ENCODE assay signal across 27 mouse cellular contexts in the genomic region with DNA sequence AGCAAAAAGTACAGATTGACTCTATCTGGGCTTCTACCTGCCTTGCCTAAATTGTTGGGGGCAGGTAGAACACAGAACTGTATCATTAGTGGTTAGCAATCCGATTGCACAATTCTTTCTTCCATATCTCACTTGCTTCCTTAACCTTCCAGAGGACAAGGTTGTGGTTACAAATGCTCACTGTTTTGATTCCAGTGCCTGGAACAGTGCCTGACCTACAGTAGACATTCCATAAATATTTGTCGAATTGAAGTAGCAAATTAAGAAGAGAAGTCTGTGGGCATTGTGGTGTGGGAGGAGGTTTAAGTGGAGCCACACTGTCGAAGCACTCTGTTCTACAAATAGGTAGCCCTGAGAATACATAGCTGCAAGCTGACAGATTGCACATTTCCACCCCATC.
DNase-seq lines count a peak whose midpoint lies in the region; ATAC-seq and TF ChIP-seq lines count a peak whose summit lies in the region.
"Had no signal": no experiment of that assay in that cellular context is flagged by ENCODE, and none has a peak within 500 bp of the region (broad histone marks: within the 10 kb centered on the region; RNA-seq: fewer than 3 reads in every experiment).

No protein-coding gene starts in this region.

- H3K27ac ChIP-seq in kidney, adult 2 months (ENCODE audit: insufficient read depth, low read depth, low read length): no peak overlapping the region
- H3K27ac ChIP-seq in forebrain, embryonic 11.5 days (ENCODE audit: low read depth, low read length): no peak overlapping the region
- H3K27ac ChIP-seq: embryonic facial prominence, embryonic 15.5 days; forebrain, embryonic 12.5 days; heart, embryonic 13.5 days; hindbrain, embryonic 15.5 days; layer of hippocampus, adult 2 months; limb, embryonic 13.5 days; liver, embryonic 14.5 days; midbrain, embryonic 12.5 days; neural tube, embryonic 12.5 days had no signal

- WGBS in kidney, adult 2 months: 45% methylated on average over 3 of the region's 3 CpGs
- 46% methylated on average over 3 of the region's 3 CpGs for WGBS in lung, adult 2 months
- WGBS in forebrain, embryonic 11.5 days: 93% methylated on average over 3 of the region's 3 CpGs

- H3K9ac ChIP-seq in forebrain, embryonic 11.5 days (ENCODE audit: low read length): no peak overlapping the region
- H3K9ac ChIP-seq: embryonic facial prominence, embryonic 15.5 days; forebrain, embryonic 12.5 days; heart, embryonic 13.5 days; hindbrain, embryonic 15.5 days; limb, embryonic 13.5 days; liver, embryonic 14.5 days; midbrain, embryonic 12.5 days; neural tube, embryonic 12.5 days had no signal

- no peaks in the 10 kb centered on the region for H3K9me3 ChIP-seq in forebrain, embryonic 11.5 days (ENCODE audit: control insufficient read depth, low read length)
- H3K9me3 ChIP-seq: embryonic facial prominence, embryonic 15.5 days; forebrain, embryonic 12.5 days; heart, embryonic 13.5 days; hindbrain, embryonic 15.5 days; limb, embryonic 13.5 days; midbrain, embryonic 12.5 days; neural tube, embryonic 12.5 days had no signal

- peak; percentile 13 for DNase-seq in kidney, adult 2 months
- no peak for DNase-seq in kidney, postnatal 4 days
- peak; percentile 19 for DNase-seq in lung, adult 2 months
- DNase-seq in lung, postnatal 25 days (ENCODE audit: low spot score): peak; percentile 62
- DNase-seq in retina, embryonic 14.5 days (ENCODE audit: low spot score): no peak
- no peak for DNase-seq in heart, adult 11 months
- DNase-seq in forebrain, embryonic 11.5 days (ENCODE audit: low spot score): no peak
- DNase-seq: adrenal gland, postnatal 14 days; B cell, adult 2 months; cerebellum, adult 18-20 months; cerebellum, postnatal 36 days; heart, adult 18-20 months; heart, postnatal 36 days; layer of hippocampus, postnatal 36 days; spleen, adult 18-20 months; thymus, postnatal 4 days had no signal

- H3K27me3 ChIP-seq in kidney, adult 2 months (replicated peaks; ENCODE audit: control insufficient read depth, insufficient read depth, low read length): no peaks in the 10 kb centered on the region
- no peaks in the 10 kb centered on the region for H3K27me3 ChIP-seq in C2C12 (ENCODE audit: control insufficient read depth, insufficient read depth, insufficient read length)
- no peaks in the 10 kb centered on the region for H3K27me3 ChIP-seq in forebrain, embryonic 11.5 days (ENCODE audit: control insufficient read depth, insufficient read depth, low read length)
- H3K27me3 ChIP-seq: forebrain, embryonic 12.5 days; hindbrain, embryonic 15.5 days; limb, embryonic 13.5 days; midbrain, embryonic 12.5 days; neural tube, embryonic 12.5 days had no signal

- no peak overlapping the region for H3K4me3 ChIP-seq in kidney, adult 2 months (ENCODE audit: insufficient read depth, low read depth, low read length)
- H3K4me3 ChIP-seq in C2C12 (ENCODE audit: insufficient read depth, poor library complexity, severe bottlenecking): no peak overlapping the region
- no peak overlapping the region for H3K4me3 ChIP-seq in lung, adult 2 months (replicated peaks; ENCODE audit: extremely low read depth, low read depth, low read length)
- H3K4me3 ChIP-seq in forebrain, embryonic 11.5 days (ENCODE audit: low read depth, low read length): no peak overlapping the region
- H3K4me3 ChIP-seq: embryonic facial prominence, embryonic 15.5 days; forebrain, embryonic 12.5 days; heart, embryonic 13.5 days; hindbrain, embryonic 15.5 days; layer of hippocampus, adult 2 months; limb, embryonic 13.5 days; midbrain, embryonic 12.5 days; neural tube, embryonic 12.5 days had no signal

- H3K4me1 ChIP-seq in kidney, adult 2 months (ENCODE audit: control insufficient read depth, insufficient read depth, low read length): no peaks in the 10 kb centered on the region
- no peaks in the 10 kb centered on the region for H3K4me1 ChIP-seq in lung, adult 2 months (ENCODE audit: control insufficient read depth, insufficient read depth, low read length)
- H3K4me1 ChIP-seq in forebrain, embryonic 11.5 days (replicated peaks; ENCODE audit: control insufficient read depth, insufficient read depth, low read length): no peaks in the 10 kb centered on the region
- H3K4me1 ChIP-seq: embryonic facial prominence, embryonic 15.5 days; forebrain, embryonic 12.5 days; heart, embryonic 13.5 days; limb, embryonic 13.5 days; midbrain, embryonic 12.5 days; neural tube, embryonic 12.5 days had no signal

- no peak for TF ChIP-seq POLR2A in kidney, adult 2 months (IDR thresholded peaks at IDR 0.05; ENCODE audit: low read depth, low read length)
- no peak for TF ChIP-seq POLR2A in lung, adult 2 months (IDR thresholded peaks at IDR 0.05; ENCODE audit: borderline replicate concordance, extremely low read depth, low read depth, low read length)

- no peak for TF ChIP-seq CTCF in kidney, adult 2 months (conservative IDR thresholded peaks at IDR 0.05; ENCODE audit: insufficient read depth, insufficient read length, low read depth, low read length)
- no peak for TF ChIP-seq CTCF in C2C12 (IDR thresholded peaks at IDR 0.05; ENCODE audit: control insufficient read depth, insufficient read depth, insufficient read length)
- TF ChIP-seq CTCF in lung, adult 2 months (IDR thresholded peaks at IDR 0.05; ENCODE audit: insufficient read depth, low read length): no peak

- no peak overlapping the region for H3ac ChIP-seq in C2C12 (ENCODE audit: control insufficient read depth, insufficient read length, low read depth)

- ATAC-seq in forebrain, embryonic 11.5 days (replicated peaks; ENCODE audit: low FRiP score): no peak
- ATAC-seq: activated CD4-positive, CD25-positive, alpha-beta regulatory T cell, adult 4 months had no signal

- no peaks in the 10 kb centered on the region for H3K79me3 ChIP-seq in C2C12 (ENCODE audit: low read depth)

- no peaks in the 10 kb centered on the region for H3K36me3 ChIP-seq in kidney, adult 2 months (ENCODE audit: control insufficient read depth, insufficient read depth, low read length)
- H3K36me3 ChIP-seq in C2C12 (ENCODE audit: control insufficient read depth, insufficient read depth): no peaks in the 10 kb centered on the region
- no peaks in the 10 kb centered on the region for H3K36me3 ChIP-seq in forebrain, embryonic 11.5 days (ENCODE audit: control insufficient read depth, insufficient read depth, low read length)
- H3K36me3 ChIP-seq: embryonic facial prominence, embryonic 15.5 days; forebrain, embryonic 12.5 days; heart, embryonic 13.5 days; hindbrain, embryonic 15.5 days; limb, embryonic 13.5 days; midbrain, embryonic 12.5 days; neural tube, embryonic 12.5 days had no signal

- no peak overlapping the region for H3K4me2 ChIP-seq in forebrain, embryonic 11.5 days (ENCODE audit: low read depth, low read length, severe bottlenecking)
- H3K4me2 ChIP-seq: embryonic facial prominence, embryonic 15.5 days; forebrain, embryonic 12.5 days; heart, embryonic 13.5 days; hindbrain, embryonic 15.5 days; limb, embryonic 13.5 days; midbrain, embryonic 12.5 days; neural tube, embryonic 12.5 days had no signal

- no peaks in the 10 kb centered on the region for H3K79me2 ChIP-seq in C2C12 (ENCODE audit: control insufficient read depth, insufficient read depth)

TF ChIP-seq in C2C12, 6 proteins besides CTCF, POLR2A, EP300 and RAD21:
- TF ChIP-seq USF1 (IDR thresholded peaks at IDR 0.05; ENCODE audit: low read depth): no peak
- peak; percentile 100 for TF ChIP-seq CEBPB (IDR thresholded peaks at IDR 0.05; ENCODE audit: low read depth)

Comparison
In these comparisons a context has a peak if more than half of its experiments do, and no peak if none do; other contexts are left out.
1. DNase-seq: peak in kidney, adult 2 months (single experiment), lung, adult 2 months (single experiment) and lung, postnatal 25 days (single experiment); none in kidney, postnatal 4 days (0 of 2), retina, embryonic 14.5 days (single experiment), heart, adult 11 months (single experiment) and forebrain, embryonic 11.5 days (single experiment).